Mouse (Mus musculus): ENCODE results near the gene Frmd7. TPM values are rescaled to one million over a fixed set of nuclear protein-coding genes. Genes with fewer than 3 reads are reported as not detected.

The Frmd7 gene
- polyA plus RNA-seq, 1 experiment from 2014 or later = 0.17 TPM

- WGBS = 33% methylated on average over 3 of the region's 3 CpGs
- Histone ChIP-seq H3K27ac (no peak overlapping the region), H3K4me3 (replicated peaks) (no peak overlapping the region), H3K36me3 (no peaks in the 10 kb centered on the region), H3K9me3 (no peaks in the 10 kb centered on the region), H3K27me3 (no peaks in the 10 kb centered on the region), H3K4me2 (replicated peaks) (no peak overlapping the region), H3K4me1 (replicated peaks) (no peaks in the 10 kb centered on the region), H3K9ac (replicated peaks) (no peak overlapping the region)
- ATAC-seq = no peak
These were observed 12.2 kb downstream of the Frmd7 start for GRCm38 (mm10) chrX:50930309-50930708.

- no peak for ATAC-seq
- H3K27me3 ChIP-seq = no peaks in the 10 kb centered on the region
- no peaks in the 10 kb centered on the region for H3K36me3 ChIP-seq
- no peaks in the 10 kb centered on the region for H3K4me1 ChIP-seq (replicated peaks)
- H3K9ac ChIP-seq (replicated peaks) = no peak overlapping the region
- no peak overlapping the region for H3K4me3 ChIP-seq (replicated peaks)
- H3K4me2 ChIP-seq (replicated peaks) = no peak overlapping the region
- 76% methylated on average over 10 of the region's 10 CpGs for WGBS
- no peaks in the 10 kb centered on the region for H3K9me3 ChIP-seq
- no peak overlapping the region for H3K27ac ChIP-seq
These were observed 15.5 kb downstream of the Frmd7 start for GRCm38 (mm10) chrX:50926893-50927545.

- no peaks in the 10 kb centered on the region for H3K36me3 ChIP-seq
- H3K27ac ChIP-seq = no peak overlapping the region
- H3K9me3 ChIP-seq = no peaks in the 10 kb centered on the region
- H3K9ac ChIP-seq (replicated peaks) = no peak overlapping the region
- no peaks in the 10 kb centered on the region for H3K27me3 ChIP-seq
- no peaks in the 10 kb centered on the region for H3K4me1 ChIP-seq (replicated peaks)
- WGBS = 50% methylated on average over 17 of the region's 18 CpGs
- H3K4me2 ChIP-seq (replicated peaks) = no peak overlapping the region
- peak; percentile 30; the same call in 1 of the 2 replicates for ATAC-seq
- H3K4me3 ChIP-seq (replicated peaks) = no peak overlapping the region
These were observed 17.7 kb downstream of the Frmd7 start for GRCm38 (mm10) chrX:50924629-50925364.

- 66% methylated on average over 3 of the region's 3 CpGs for WGBS
- H3K9me3 ChIP-seq = no peaks in the 10 kb centered on the region
- H3K27me3 ChIP-seq = no peaks in the 10 kb centered on the region
- H3K4me1 ChIP-seq (replicated peaks) = no peaks in the 10 kb centered on the region
- H3K4me2 ChIP-seq (replicated peaks) = no peak overlapping the region
- H3K36me3 ChIP-seq = no peaks in the 10 kb centered on the region
- no peak overlapping the region for H3K27ac ChIP-seq
- no peak overlapping the region for H3K4me3 ChIP-seq (replicated peaks)
- no peak overlapping the region for H3K9ac ChIP-seq (replicated peaks)
- no peak for ATAC-seq
These were observed 23.8 kb downstream of the Frmd7 start for GRCm38 (mm10) chrX:50918754-50919153.

GRCm38 (mm10) chrX:50917389-50917788, 25.1 kb downstream of the Frmd7 start:
- no peaks in the 10 kb centered on the region for H3K36me3 ChIP-seq
- no peak overlapping the region for H3K4me2 ChIP-seq (replicated peaks)
- no peaks in the 10 kb centered on the region for H3K27me3 ChIP-seq
- H3K9ac ChIP-seq (replicated peaks) = no peak overlapping the region
- H3K9me3 ChIP-seq = no peaks in the 10 kb centered on the region
- no peak for ATAC-seq
- WGBS = 52% methylated on average over 3 of the region's 3 CpGs
- no peak overlapping the region for H3K4me3 ChIP-seq (replicated peaks)
- no peak overlapping the region for H3K27ac ChIP-seq
- no peaks in the 10 kb centered on the region for H3K4me1 ChIP-seq (replicated peaks)

- Histone ChIP-seq H3K27ac (no peak overlapping the region), H3K9me3 (no peaks in the 10 kb centered on the region), H3K4me2 (replicated peaks) (no peak overlapping the region), H3K27me3 (no peaks in the 10 kb centered on the region), H3K36me3 (no peaks in the 10 kb centered on the region), H3K9ac (replicated peaks) (no peak overlapping the region), H3K4me3 (replicated peaks) (no peak overlapping the region), H3K4me1 (replicated peaks) (no peaks in the 10 kb centered on the region)
- ATAC-seq = no peak
- WGBS = 86% methylated on average over 5 of the region's 5 CpGs
These were observed 32.6 kb downstream of the Frmd7 start for GRCm38 (mm10) chrX:50909915-50910314.

- Histone ChIP-seq H3K36me3 (no peaks in the 10 kb centered on the region), H3K4me2 (replicated peaks) (no peak overlapping the region), H3K9me3 (no peaks in the 10 kb centered on the region), H3K4me3 (replicated peaks) (no peak overlapping the region), H3K4me1 (replicated peaks) (no peaks in the 10 kb centered on the region), H3K9ac (replicated peaks) (no peak overlapping the region), H3K27ac (no peak overlapping the region), H3K27me3 (no peaks in the 10 kb centered on the region)
- no peak for ATAC-seq
- WGBS = 83% methylated on average over 3 of the region's 3 CpGs
These were observed 39.0 kb downstream of the Frmd7 start for GRCm38 (mm10) chrX:50903497-50903896.

- WGBS = 79% methylated on average over 2 of the region's 2 CpGs
- Histone ChIP-seq H3K36me3 (no peaks in the 10 kb centered on the region), H3K4me1 (replicated peaks) (no peaks in the 10 kb centered on the region), H3K4me3 (replicated peaks) (no peak overlapping the region), H3K27ac (no peak overlapping the region), H3K9ac (replicated peaks) (no peak overlapping the region), H3K4me2 (replicated peaks) (no peak overlapping the region), H3K27me3 (no peaks in the 10 kb centered on the region), H3K9me3 (no peaks in the 10 kb centered on the region)
- no peak for ATAC-seq
These were observed 54.5 kb downstream of the Frmd7 start for GRCm38 (mm10) chrX:50887999-50888398.

GRCm38 (mm10) chrX:50874246-50875002, 68.1 kb downstream of the Frmd7 start:
- Histone ChIP-seq H3K4me1 (replicated peaks) (no peaks in the 10 kb centered on the region), H3K9ac (replicated peaks) (no peak overlapping the region), H3K27me3 (no peaks in the 10 kb centered on the region), H3K4me2 (replicated peaks) (no peak overlapping the region), H3K9me3 (no peaks in the 10 kb centered on the region), H3K4me3 (replicated peaks) (no peak overlapping the region), H3K27ac (no peak overlapping the region), H3K36me3 (no peaks in the 10 kb centered on the region)
- no peak for ATAC-seq
- 87% methylated on average over 6 of the region's 6 CpGs for WGBS

- H3K4me3 ChIP-seq (replicated peaks) = no peak overlapping the region
- no peaks in the 10 kb centered on the region for H3K9me3 ChIP-seq
- no peaks in the 10 kb centered on the region for H3K36me3 ChIP-seq
- H3K4me1 ChIP-seq (replicated peaks) = no peaks in the 10 kb centered on the region
- no peak overlapping the region for H3K4me2 ChIP-seq (replicated peaks)
- no peaks in the 10 kb centered on the region for H3K27me3 ChIP-seq
- H3K9ac ChIP-seq (replicated peaks) = no peak overlapping the region
- ATAC-seq = no peak
- 83% methylated on average over 5 of the region's 5 CpGs for WGBS
- H3K27ac ChIP-seq = no peak overlapping the region
These were observed 77.8 kb downstream of the Frmd7 start for GRCm38 (mm10) chrX:50864734-50865133.

GRCm38 (mm10) chrX:50863771-50864170, 78.7 kb downstream of the Frmd7 start:
- Histone ChIP-seq H3K27ac (no peak overlapping the region), H3K27me3 (no peaks in the 10 kb centered on the region), H3K4me1 (replicated peaks) (no peaks in the 10 kb centered on the region), H3K4me3 (replicated peaks) (no peak overlapping the region), H3K4me2 (replicated peaks) (no peak overlapping the region), H3K36me3 (no peaks in the 10 kb centered on the region), H3K9ac (replicated peaks) (no peak overlapping the region), H3K9me3 (no peaks in the 10 kb centered on the region)
- WGBS = 77% methylated on average over 2 of the region's 2 CpGs
- no peak for ATAC-seq

- ATAC-seq = no peak
- 94% methylated on average over 6 of the region's 6 CpGs for WGBS
These were observed 91.9 kb downstream of the Frmd7 start for GRCm38 (mm10) chrX:50850428-50851184.

More at GRCm38 (mm10) chrX:50850428-50851184, 91.9 kb downstream of the Frmd7 start:
- no peak overlapping the region for H3K4me3 ChIP-seq (replicated peaks)
- H3K27ac ChIP-seq = no peak overlapping the region
- H3K9ac ChIP-seq (replicated peaks) = no peak overlapping the region
- no peak overlapping the region for H3K4me2 ChIP-seq (replicated peaks)
- no peaks in the 10 kb centered on the region for H3K9me3 ChIP-seq
- H3K4me1 ChIP-seq (replicated peaks) = no peaks in the 10 kb centered on the region
- H3K27me3 ChIP-seq = no peaks in the 10 kb centered on the region
- no peaks in the 10 kb centered on the region for H3K36me3 ChIP-seq

All from midbrain, embryonic 13.5 days (tissue).